8 mouse cellular contexts compared by ENCODE assay signal in the genomic region with DNA sequence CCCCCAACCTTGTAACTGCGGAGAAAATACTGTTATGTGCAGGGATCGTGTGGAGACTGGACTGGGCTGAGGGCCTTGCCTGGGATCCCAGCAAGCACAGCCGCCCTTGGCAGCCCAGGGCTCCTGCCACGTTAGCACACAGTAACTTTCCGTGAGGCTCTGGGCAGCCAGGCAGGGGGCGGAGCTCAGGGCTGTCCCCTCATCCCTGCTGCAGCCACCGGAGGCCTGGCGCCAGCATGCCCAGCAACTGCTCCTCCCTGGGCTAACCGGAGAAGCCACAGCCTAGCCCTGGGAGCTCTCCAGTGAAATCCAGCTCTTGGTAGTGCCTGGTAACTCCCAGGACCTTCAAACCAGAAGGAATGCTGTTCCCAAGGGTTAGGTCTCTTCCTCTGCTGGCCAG.
DNase-seq lines count a peak whose midpoint lies in the region; ATAC-seq and TF ChIP-seq lines count a peak whose summit lies in the region.

No protein-coding gene starts in this region.

- peak; percentile 12 for ATAC-seq in Patski

- DNase-seq in Patski (ENCODE audit: low read depth, low spot score), result no peak
- peak; percentile 40 to 53 for DNase-seq in cerebellum, postnatal 14 days
- peak; percentile 27 to 40 for DNase-seq in frontal cortex, postnatal 10 days (ENCODE audit: low spot score in 2 of 2)
- DNase-seq in heart, postnatal 36 days, result peak; percentile 68 to 73
- DNase-seq in layer of hippocampus, postnatal 10 days (ENCODE audit: low spot score in 2 of 2), result peak; percentile 46 to 57
- DNase-seq in lung, postnatal 4 days, result peak; percentile 60 to 78
- peak; percentile 13 to 34 for DNase-seq in right cerebral cortex, postnatal 36 days (ENCODE audit: low spot score in 2 of 2)
- no peak for DNase-seq in B cell, adult 2 months

- in situ Hi-C loops in Patski (cut with MboI; ENCODE audit: low pct_unique_long_range_greater_than_20kb), result no loop called here

- TF ChIP-seq CTCF in Patski (IDR thresholded peaks at IDR 0.05), result no peak

- CTCF ChIA-PET in Patski (lab: Charles Lee), result interaction anchor here (0.8 kb wide), 1 partner anchor 15 kb away, joined by 3 read pairs; no protein-coding TSS in a partner anchor

- H3K27me3 ChIP-seq in Patski, result peaks cover 3% of the 10 kb centered on the region

- intact Hi-C loops in heart, postnatal 36 days (cut with DNase I), result no loop called here

- POLR2A ChIA-PET in Patski (lab: Charles Lee), result interaction anchor here (0.6 kb wide), 1 partner anchor 60 kb away, joined by 3 read pairs; no protein-coding TSS in a partner anchor

Comparison
In these comparisons a context has a peak if more than half of its experiments do, and no peak if none do; other contexts are left out.
1. DNase-seq: peak in cerebellum, postnatal 14 days (2 of 2), frontal cortex, postnatal 10 days (2 of 2), heart, postnatal 36 days (2 of 2), layer of hippocampus, postnatal 10 days (2 of 2), lung, postnatal 4 days (2 of 2) and right cerebral cortex, postnatal 36 days (2 of 2); none in Patski (single experiment) and B cell, adult 2 months (0 of 2).